Mouse (Mus musculus) retina, postnatal 1 day (tissue): ENCODE measurements around the gene Fermt3.
"Not testable (repeated sequence)": the region's sequence is repeated elsewhere in the genome, so short reads cannot be mapped to it uniquely, and the experiment has no call there.

ENCODE experiments used
- DNase-seq: peaks from one replicate; pipeline ENCODE4 v3.0.0-alpha.2; 2012

The Fermt3 gene

DNA sequence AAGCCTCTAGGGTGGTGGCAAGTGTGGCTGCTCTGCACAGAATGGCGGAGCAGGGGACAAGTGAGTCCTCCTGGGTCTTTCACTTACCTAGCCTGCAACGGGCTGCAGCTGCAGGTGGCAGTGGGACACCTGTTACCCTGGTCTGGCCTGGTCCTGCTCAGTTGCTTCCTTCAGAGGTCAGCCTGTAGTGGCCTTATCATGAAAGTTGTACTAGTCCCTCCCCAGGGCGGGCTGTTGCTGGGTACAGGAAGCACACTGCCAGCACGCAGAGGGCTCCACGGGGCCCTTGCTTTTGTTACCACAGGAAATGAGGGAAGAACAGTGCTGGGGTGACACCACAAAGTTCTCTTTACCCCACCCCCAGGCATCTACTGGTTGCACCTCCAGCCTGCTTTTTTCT is at the start of gene Fermt3:
TSS of gene Fermt3 (minus strand) at position 279 of the 400 bp plus-strand sequence.
- no peak for DNase-seq

DNA sequence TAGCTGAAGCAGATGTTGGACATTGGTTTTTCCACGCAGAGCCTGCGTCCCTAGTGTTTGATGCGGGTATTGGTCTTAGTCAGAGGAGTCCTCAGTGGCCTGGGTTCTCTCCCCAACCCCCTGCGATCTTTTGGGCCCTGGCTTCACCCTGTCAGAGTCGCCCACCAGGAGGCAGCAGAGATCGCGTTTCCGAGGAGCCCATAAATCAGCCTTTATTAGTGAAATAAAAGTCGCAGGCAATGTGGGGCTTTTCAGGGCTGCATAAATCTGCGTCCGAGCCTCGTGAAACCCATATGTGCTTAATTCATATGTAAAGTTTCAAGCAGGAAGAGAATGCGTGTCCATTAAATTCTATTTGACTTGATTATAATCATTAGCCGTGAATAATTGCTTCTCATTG is 48.9 kb upstream of the Fermt3 start:
- peak; percentile 85 for DNase-seq

DNA sequence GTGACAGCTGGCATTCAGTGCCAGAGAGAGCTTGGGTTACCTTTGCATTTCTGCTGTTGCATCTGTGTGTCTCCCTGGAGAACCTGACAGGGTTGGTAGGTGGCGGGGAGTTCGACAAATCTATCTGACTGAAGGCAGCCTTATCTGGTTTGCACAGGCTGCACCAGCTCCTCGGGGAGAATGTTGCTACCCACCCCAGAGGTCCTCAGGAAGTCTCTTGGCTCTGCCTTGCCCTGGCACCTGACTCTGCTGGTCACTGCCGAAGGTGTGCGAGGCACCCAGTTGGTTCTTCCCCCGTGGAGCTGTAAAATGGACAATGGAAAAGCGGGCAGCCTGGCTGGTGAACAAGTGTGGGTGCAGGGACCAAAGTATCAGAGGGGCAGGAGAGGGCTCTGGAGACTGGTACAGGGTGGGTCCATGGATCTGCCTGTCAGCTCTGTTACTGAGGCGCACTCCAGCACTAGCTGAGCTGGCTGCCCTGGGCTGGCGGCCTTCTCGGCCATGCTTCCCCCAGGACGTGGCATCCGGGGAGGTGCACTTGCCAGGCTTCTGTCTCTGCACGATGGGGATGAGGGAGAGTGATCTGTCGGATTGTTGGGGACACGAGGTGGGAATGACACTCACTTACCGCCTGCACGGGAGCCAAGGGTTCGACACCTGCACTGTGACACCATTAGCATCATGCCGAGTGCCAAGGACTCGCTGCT is 48.2 kb upstream of the Fermt3 start:
- DNase-seq = no peak

DNA sequence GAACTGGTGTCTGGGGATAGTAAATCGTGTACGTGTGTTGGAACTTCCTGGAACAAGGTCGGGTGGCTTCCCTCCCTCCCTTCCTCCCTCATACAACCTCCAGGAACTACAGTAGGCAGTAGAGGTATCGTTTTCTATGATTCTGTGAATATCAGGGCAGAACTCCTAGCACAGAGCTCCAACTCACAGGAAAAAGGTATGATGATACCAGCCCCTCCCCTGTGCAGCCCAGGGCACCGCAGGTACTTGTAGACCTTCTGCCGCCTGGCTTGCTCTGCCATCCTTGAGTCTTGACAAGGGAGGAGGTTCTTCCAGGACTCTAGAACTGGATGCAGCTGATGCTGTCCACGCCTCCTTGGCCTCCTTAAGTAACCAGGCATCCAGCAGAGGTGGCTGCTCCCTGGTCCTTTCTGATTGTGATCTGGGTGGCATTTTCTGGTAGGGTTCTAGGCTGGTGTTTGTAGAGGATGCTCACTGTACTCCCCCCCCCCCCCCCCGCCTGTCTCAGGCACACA is 47.6 kb upstream of the Fermt3 start:
- DNase-seq = no peak

- DNase-seq = peak; percentile 87
These were observed 47.0 kb upstream of the Fermt3 start for GRCm38 (mm10) chr19:7066034-7066827.

DNA sequence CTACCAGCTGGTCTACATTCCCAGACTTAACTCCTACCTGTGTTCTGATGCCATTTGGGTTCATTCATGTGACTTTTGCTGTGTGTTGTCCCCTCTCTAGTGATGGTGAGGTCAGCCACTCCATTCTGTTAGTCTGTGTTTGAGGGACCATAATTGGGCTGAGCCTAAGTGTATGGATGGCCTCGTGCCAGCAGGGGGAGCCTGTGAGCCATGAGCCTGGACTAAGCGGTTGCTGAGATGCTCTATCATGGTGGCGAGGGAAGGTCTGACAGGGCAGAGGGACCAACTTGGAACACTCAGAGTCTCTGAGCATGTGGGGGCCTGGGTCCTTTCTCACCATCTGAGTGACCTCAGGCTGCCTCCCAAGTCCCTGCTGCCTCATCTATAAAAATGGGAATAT is 45.3 kb upstream of the Fermt3 start:
- peak; percentile 88 for DNase-seq

DNA sequence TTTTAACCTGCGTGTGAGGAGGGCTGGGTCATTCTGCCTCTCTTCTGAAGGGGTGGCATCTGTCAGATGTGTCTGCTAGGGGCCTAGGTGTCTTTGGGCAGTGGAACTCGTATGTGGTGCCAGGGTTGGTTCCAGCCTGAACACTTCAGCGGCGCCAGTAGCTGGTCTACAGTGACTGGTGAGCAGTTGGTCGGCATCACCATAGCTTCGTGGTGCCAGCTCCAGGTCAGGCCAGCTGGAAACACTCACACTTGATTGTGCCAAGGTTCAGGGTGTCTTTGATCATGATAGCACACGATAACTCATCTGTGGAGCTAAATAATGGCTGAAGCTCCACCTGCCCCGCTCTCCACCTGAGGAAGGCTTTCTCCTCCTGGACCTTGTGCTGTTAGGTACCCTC is 43.6 kb upstream of the Fermt3 start:
- no peak for DNase-seq

- no peak for DNase-seq
These were observed 42.8 kb upstream of the Fermt3 start for GRCm38 (mm10) chr19:7062110-7062509.

DNA sequence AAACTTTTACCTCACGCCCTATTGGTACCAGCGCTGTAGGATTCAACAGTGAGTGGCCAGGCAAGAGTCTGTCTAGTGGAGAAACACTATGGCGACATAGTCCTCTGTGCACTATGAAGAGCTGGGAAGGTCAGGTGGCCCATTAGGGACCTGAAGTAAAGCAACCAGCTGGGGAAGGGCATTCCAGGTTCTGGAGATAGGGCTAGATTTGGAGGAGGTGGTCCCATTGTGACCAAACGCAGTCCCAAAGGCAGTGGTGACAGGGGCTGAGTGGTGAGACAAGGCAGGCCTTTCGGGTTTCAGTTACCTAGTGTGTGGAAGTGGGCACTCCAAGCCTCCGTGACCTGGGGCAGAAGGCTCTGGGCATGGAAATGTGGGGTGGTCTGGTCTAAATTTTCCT is 39.3 kb upstream of the Fermt3 start:
- no peak for DNase-seq

DNA sequence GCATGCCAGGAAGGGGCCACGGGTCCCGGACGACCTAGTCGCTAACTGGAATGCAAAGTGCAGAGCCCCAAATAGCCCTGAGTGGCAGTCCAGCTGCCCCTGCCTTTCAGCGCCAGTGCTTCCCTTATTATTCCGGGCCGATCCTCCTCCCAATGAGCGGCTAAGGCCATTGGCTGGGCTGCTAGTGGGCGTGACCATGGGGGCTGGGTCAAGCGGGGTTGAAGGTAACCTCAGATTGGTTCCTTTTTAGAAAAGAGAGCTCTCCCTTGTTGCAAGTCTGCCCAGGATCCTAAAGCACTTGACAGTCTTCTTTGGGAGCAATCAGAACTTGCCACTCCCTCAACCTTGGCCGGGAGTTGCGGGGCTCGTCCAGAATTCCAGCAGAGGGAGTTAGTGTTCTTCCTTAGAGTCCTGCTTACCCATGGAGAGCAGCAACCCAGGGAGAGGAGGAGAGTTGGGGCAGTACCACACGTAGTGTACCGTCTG is 38.5 kb upstream of the Fermt3 start:
- peak; percentile 90 for DNase-seq

- no peak for DNase-seq
These were observed 38.0 kb upstream of the Fermt3 start for GRCm38 (mm10) chr19:7057126-7057721.

- peak; percentile 85 for DNase-seq
These were observed 37.2 kb upstream of the Fermt3 start, which contains the start of gene Macrod1 for GRCm38 (mm10) chr19:7056248-7057087. TSS of gene Macrod1 (plus strand) at chr19:7056810.

DNA sequence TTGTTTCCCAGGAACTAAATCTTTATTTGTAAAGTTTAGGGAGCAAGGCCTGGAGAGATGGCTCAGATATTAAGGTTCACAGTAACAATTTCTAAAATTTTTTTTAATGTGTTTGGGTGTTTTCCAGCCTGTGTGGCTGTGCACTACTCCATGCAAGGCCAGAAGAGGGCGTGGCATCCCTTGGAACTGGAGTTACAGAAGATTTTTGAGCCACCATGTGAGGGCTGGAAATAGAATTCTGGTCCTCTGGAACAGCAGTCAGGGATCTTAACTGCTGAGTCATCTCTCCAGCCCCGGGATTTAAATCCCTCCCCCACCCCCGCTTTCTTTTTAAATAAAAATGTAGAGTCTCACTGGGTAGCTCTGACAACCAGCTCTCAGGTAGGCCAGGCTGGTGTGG is 35.9 kb upstream of the Fermt3 start:
- DNase-seq = no peak

- no peak for DNase-seq
These were observed 35.5 kb upstream of the Fermt3 start for GRCm38 (mm10) chr19:7054772-7055171.

GRCm38 (mm10) chr19:7053382-7053781 is 34.1 kb upstream of the Fermt3 start:
- DNase-seq = not testable (repeated sequence)

- no peak for DNase-seq
These were observed 25.4 kb upstream of the Fermt3 start for GRCm38 (mm10) chr19:7044706-7045105.

GRCm38 (mm10) chr19:7044279-7044678 is 25.0 kb upstream of the Fermt3 start:
- DNase-seq = no peak

- DNase-seq = no peak
These were observed 21.9 kb upstream of the Fermt3 start for GRCm38 (mm10) chr19:7041171-7041570.

DNA sequence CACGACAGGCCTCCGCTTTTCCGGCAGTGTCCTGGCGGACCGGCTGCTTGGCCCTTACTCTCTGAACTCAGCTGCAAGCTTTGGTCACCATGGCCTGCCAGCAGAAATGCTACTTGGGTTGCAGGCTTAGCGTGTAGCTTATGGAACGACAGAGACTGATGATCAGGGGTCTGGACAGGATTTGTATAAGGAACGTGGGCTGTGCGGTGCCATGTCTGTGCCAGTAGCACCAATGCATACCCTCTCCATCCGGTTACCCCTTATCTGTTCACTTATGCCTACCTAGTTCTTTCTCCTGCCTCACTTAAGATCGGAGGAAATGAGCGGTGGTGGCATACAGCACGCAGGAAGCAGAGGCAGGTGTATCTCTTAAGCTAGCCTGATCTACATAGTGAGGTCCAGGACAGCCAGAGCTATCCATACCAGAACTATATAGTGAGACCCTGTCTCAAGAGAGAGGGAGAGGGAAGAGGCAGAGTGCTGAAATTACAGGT is 21.4 kb upstream of the Fermt3 start:
- DNase-seq = no peak

DNA sequence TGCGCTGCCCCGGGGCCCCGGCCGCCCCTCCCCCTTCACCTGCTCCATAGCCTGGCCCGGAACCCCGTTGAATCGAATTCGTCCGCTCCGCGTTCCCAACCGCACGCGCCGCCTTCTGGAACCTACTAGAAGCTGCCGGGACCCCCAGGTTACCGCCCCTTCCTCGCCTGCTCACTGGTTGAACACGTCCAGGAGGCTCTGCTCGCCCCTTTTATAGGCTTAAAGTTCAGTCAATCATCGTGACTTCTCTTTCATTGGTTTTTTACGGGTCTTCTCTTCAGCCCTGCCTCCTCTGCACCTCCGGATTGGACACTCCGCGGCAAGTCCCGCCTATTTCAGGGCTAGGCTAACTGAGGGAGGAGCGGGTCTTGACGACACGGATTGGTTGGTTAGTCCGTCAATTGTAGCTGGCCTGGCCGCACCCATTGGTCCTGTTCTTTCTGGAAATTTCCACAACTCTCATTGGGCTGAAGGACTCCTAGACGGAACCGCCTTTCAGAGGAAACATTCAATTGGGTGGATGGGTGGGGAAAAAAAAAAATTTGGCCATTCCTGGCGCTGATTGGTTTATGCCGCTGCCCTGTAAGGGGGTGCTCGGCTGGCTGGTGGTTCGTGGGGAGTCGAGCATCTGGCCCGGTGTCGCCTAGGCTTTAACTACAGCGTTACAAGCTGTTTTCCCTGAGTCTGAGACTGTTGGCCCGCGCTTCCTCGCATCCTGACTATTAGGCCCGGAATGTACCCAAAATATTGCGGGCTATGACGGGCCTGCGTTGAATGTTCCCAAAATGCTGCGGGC is 20.8 kb upstream of the Fermt3 start, which contains the start of gene Stip1:
TSS of gene Stip1 (minus strand) at position 127 of the 796 bp plus-strand sequence.
- DNase-seq = peak; percentile 100

DNA sequence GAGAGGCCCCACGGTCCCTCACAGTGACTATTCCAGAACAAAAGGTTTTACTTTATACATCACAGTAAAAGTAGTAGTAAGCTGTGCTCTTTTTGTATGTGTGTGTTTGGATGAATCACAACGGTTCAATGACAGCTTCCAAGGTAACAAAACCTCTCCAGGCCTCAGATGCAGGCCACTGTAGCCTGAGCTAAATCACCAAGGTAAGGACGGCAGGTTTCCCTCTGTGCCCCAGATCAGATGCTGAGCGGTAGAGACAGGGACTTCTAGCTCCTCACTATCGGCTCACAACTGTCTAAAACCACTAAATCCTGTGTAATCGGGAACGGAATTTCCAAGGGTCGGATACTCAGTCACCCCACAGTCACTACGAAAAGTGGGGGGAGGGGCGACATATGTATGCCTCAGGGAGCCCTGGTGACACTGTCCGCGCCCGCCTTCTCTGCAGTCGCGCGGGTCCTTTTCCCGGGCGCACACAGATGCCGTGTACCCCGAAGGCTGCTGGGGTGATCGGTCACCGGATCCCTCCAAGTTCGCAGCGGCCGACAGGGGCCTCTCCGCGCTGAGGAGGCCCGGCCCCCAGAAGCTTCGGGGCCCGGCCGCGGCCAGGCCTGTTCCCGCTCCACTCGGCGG is 19.9 kb upstream of the Fermt3 start:
- peak; percentile 75 for DNase-seq
